Mouse (Mus musculus): ENCODE results near the gene Sertad2. TPM values are rescaled to one million over a fixed set of nuclear protein-coding genes. Genes with fewer than 3 reads are reported as not detected.

Sertad2 gene
- polyA plus RNA-seq (2015; fragmentation: Nextera tagmentation; extraction: Ambion mirVana): 50.9 and 55.0 TPM in 2 replicates

DNA sequence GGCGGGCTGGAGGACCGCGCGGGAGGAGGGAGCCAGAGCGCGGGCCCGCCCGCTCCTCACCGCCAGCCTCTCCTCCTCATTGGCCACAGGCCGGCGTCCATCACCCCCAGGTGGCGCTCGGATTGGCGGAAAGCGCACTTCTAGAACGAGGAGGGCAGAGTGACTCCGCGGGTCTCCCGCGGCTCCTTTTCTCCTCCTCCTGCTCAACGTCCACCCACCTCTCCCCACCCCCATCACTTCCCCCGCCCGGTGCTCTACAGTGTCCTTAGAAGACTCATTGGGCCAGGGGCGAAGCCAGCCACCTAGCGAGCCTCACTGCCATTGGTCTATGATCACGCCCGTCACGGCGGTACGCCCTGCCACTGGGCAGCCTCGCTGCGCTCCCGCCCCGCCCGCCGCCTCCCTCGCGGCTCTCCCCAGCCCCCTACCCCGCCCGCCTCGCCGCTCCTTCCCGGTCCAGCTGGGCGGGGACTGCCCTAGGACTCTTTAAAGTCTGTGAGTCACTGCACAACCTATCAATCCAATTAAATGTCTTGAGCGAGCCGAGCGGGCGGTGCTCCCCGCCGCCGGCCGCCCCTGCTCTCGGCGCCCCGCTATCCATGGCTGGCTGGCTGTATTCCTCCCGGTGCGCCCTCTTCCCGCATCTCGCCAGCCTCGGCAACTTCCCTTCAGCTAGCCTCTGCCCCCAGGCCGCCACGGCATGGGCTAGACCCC, at the start of gene Sertad2:
TSS of gene Sertad2 (plus strand) at position 515 of the 714 bp plus-strand sequence.
- 1% methylated on average over 45 of the region's 62 CpGs for WGBS
- no peaks in the 10 kb centered on the region for H3K9me3 ChIP-seq
- peak within 1 kb of the TSS; percentile 85 for H3K4me3 ChIP-seq
- H3K36me3 ChIP-seq: no peaks in the 10 kb centered on the region
- H3K27me3 ChIP-seq: no peaks in the 10 kb centered on the region
- ATAC-seq (ENCODE audit: low FRiP score, low read depth): peak; percentile 99
- H3K4me1 ChIP-seq: peaks cover 31% of the 10 kb centered on the region
- peak within 1 kb of the TSS; percentile 71 for H3K4me2 ChIP-seq (replicated peaks)
- peak within 1 kb of the TSS; percentile 87 for H3K9ac ChIP-seq
- peak within 1 kb of the TSS; percentile 93 for H3K27ac ChIP-seq

DNA sequence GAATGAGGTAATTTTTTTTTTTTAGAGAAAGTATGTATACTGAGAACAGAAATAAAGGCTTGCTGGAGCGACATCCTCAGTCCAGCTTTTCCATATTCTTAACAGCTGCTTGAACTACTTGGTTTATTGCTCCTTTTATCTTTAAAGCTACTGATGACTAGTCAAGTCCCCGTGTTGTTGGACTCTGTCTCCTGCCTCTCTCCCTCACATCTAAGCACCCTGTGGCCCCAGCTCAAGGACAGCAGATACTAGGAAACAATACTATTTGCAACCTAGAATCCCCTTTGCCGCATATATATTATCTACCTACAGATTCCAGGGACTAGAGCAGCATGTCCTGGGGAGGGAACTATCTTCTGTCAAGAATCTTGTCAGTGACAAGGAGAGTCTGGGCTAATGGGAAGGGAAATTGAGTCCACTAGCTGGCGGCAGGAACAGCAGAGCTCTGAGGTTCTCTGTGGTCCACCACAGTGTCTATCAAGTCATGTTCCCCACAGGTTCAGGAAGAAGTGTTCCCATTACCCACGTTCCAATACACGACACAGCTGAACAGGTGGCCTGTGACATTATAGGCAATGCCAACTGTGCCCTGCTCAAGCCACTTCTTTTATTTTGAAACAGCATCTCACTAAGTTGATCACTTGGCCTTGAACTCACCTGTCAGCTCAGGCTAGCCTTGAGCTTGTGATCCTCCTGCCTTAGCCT, 49.0 kb upstream of the Sertad2 start:
- no peak for ATAC-seq (ENCODE audit: low FRiP score, low read depth)
- no peak overlapping the region for H3K4me3 ChIP-seq
- no peak overlapping the region for H3K4me2 ChIP-seq (replicated peaks)
- H3K27ac ChIP-seq: no peak overlapping the region
- H3K4me1 ChIP-seq: peaks cover 1% of the 10 kb centered on the region
- H3K9ac ChIP-seq: no peak overlapping the region
- H3K9me3 ChIP-seq: no peaks in the 10 kb centered on the region
- H3K36me3 ChIP-seq: no peaks in the 10 kb centered on the region
- WGBS: 68% methylated on average over 6 of the region's 6 CpGs
- no peaks in the 10 kb centered on the region for H3K27me3 ChIP-seq

DNA sequence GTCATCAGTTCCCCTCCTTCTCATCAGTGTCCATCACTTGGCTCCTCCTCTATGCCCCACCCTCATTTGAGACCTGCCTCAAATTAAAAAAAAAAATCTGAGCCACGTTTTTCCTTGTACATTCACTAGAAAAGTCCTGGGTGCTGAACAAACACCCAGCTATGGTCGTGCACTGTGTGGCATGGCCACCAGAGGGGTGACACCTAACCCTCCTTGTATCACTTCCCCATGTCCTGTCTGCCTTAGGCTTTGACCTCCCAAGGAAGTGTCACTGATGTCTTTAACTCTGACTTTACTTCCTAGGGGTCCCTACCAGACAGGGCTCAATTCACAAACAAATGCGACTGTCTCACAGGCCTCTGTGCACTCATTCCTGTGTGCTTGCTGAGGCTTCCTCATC, 42.5 kb upstream of the Sertad2 start:
- 49% methylated on average over 3 of the region's 3 CpGs for WGBS
- no peak overlapping the region for H3K9ac ChIP-seq
- H3K4me2 ChIP-seq (replicated peaks): no peak overlapping the region
- no peaks in the 10 kb centered on the region for H3K9me3 ChIP-seq
- no peak for ATAC-seq (ENCODE audit: low FRiP score, low read depth)
- no peak overlapping the region for H3K27ac ChIP-seq
- no peak overlapping the region for H3K4me3 ChIP-seq
- no peaks in the 10 kb centered on the region for H3K27me3 ChIP-seq
- H3K4me1 ChIP-seq: peaks cover 6% of the 10 kb centered on the region
- H3K36me3 ChIP-seq: no peaks in the 10 kb centered on the region

DNA sequence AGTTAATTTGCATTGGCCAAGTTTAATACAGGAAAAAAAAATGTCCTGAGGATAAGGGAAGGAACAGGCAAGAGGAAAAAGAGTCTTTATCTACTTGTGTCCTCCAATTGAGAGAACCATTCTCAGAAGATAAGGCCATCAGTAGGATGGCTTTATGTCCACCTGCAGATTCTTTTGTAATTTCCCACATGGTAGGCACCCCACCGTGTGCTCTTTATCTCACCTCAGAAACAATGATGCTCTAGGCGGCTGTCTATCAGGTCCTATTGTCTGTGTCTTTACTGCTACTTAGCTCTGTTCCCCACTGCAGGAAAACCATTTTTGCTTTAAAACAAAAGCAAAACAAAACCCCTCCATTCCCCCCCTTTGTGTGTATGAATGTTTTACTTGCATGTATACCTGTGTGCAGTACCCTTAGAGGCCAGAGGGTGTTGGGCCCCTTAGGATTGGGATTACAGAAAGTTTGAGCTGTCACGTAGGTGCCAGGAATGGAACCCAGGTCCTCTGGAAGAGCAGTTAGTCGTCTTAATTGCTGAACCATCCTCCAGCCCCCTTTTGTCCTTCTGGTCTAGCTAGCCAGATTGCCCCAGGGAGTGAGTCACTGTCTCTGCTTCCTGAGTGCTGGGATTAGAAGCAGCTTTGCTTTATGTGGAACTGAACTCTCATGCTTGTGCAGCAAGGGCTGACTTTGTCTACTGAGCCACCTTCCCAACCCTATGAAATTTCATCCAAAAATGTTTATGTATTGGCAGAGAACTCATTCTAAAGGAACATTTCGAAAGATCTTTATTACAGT, 41.7 kb upstream of the Sertad2 start:
- H3K27ac ChIP-seq: no peak overlapping the region
- H3K9ac ChIP-seq: no peak overlapping the region
- 73% methylated on average over 5 of the region's 5 CpGs for WGBS
- H3K4me2 ChIP-seq (replicated peaks): no peak overlapping the region
- H3K9me3 ChIP-seq: no peaks in the 10 kb centered on the region
- peaks cover 6% of the 10 kb centered on the region for H3K4me1 ChIP-seq
- H3K36me3 ChIP-seq: no peaks in the 10 kb centered on the region
- H3K27me3 ChIP-seq: no peaks in the 10 kb centered on the region
- ATAC-seq (ENCODE audit: low FRiP score, low read depth): no peak
- H3K4me3 ChIP-seq: no peak overlapping the region

DNA sequence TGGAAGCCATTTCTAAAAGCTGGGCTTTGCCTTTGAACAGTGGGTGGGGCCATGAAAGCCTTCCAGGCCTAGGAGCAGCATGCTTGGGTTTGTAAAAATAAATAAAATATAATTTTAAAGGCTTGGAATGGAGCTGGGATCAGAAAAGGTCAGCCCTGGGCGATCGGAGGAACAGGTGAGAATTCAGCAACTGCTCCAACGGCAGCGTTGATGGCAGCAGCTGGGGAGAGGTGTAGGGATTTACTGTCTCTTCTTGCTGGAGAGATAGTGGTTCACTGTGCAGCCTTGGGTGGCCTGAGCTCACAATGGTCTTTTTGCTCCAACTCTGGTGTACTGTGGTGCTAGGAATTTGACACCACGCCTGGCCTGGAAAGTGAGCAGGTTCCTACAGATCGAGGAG, 29.5 kb upstream of the Sertad2 start:
- Histone ChIP-seq H3K4me1 (peaks cover 21% of the 10 kb centered on the region), H3K4me3 (no peak overlapping the region), H3K9me3 (no peaks in the 10 kb centered on the region), H3K27ac (no peak overlapping the region), H3K27me3 (no peaks in the 10 kb centered on the region), H3K4me2 (replicated peaks) (no peak overlapping the region), H3K9ac (no peak overlapping the region), H3K36me3 (no peaks in the 10 kb centered on the region)
- no peak for ATAC-seq (ENCODE audit: low FRiP score, low read depth)
- 65% methylated on average over 6 of the region's 6 CpGs for WGBS

DNA sequence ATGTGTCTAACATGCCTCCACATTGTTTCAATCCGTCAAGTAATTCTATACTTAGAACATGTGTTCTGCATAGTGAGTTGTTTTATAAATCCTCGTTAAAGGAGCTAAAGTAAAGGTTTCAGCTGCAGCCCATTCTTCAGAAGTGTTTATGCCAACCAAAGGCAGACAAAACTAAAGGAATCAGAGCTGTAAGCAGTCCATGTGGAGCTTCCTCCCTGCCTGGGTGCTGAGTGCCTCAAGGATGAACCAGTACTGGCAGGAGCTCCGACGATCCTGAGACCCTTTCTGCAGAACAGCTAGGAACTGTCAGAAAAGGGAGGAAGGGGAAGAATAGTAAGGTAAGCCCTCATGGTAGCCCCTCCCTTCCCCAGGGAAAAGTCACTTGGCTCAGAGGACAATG, 28.3 kb upstream of the Sertad2 start:
- no peak overlapping the region for H3K4me3 ChIP-seq
- H3K27ac ChIP-seq: peak overlapping the region; percentile 73; the same call in 1 of the 2 replicates
- H3K9me3 ChIP-seq: no peaks in the 10 kb centered on the region
- peak; percentile 69; the same call in 1 of the 2 replicates for ATAC-seq (ENCODE audit: low FRiP score, low read depth)
- no peaks in the 10 kb centered on the region for H3K27me3 ChIP-seq
- H3K9ac ChIP-seq: no peak overlapping the region
- H3K36me3 ChIP-seq: no peaks in the 10 kb centered on the region
- peak overlapping the region; percentile 27 for H3K4me2 ChIP-seq (replicated peaks)
- WGBS: 20% methylated on average over 4 of the region's 4 CpGs
- peaks cover 21% of the 10 kb centered on the region for H3K4me1 ChIP-seq

DNA sequence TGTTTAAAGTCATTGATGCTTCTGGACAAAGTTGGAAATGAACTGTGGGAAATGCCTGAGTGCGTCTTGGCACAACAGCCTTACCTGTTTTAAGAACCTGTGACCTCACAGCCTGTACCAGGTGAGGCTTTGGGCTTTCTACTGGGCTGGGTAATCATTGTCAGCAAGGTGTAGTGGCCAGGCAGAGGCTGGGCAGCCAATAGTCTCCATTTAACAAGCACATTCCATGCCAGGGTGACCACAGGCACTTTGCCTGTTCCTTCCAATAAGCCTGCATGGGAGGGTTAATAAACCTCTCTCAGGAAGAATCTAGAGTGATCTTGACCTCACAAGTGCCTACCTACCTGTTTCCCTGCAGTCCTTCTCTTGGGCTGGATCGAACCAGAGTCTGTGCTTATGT, 21.7 kb upstream of the Sertad2 start:
- Histone ChIP-seq H3K4me1 (no peaks in the 10 kb centered on the region), H3K27ac (no peak overlapping the region), H3K4me3 (no peak overlapping the region), H3K9me3 (no peaks in the 10 kb centered on the region), H3K9ac (no peak overlapping the region), H3K36me3 (no peaks in the 10 kb centered on the region), H3K4me2 (replicated peaks) (no peak overlapping the region), H3K27me3 (no peaks in the 10 kb centered on the region)
- ATAC-seq (ENCODE audit: low FRiP score, low read depth): no peak
- 94% methylated on average over 2 of the region's 2 CpGs for WGBS

DNA sequence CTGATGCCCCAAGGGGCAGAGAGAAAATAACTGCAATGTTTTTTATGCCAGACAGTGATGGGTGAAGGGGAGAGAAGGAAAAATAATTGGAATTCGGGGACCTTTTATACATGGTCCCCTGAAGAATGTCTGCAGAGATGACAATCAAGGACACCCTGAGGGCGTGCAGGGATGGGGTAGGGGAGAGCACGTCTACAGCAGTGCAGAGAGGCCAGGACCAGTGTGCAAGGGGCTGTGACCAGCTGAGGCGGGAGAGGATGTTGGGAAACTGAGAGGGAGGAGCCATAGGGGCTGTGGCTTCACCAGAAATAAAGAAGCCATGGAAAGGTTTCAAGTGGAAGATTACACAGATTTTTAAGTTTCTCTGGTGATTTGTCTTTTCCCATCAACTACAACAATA, 20.3 kb upstream of the Sertad2 start:
- Histone ChIP-seq H3K4me2 (replicated peaks) (no peak overlapping the region), H3K4me1 (no peaks in the 10 kb centered on the region), H3K27ac (no peak overlapping the region), H3K9ac (no peak overlapping the region), H3K36me3 (no peaks in the 10 kb centered on the region), H3K27me3 (no peaks in the 10 kb centered on the region), H3K4me3 (no peak overlapping the region), H3K9me3 (no peaks in the 10 kb centered on the region)
- WGBS: 68% methylated on average over 4 of the region's 4 CpGs
- ATAC-seq (ENCODE audit: low FRiP score, low read depth): no peak

DNA sequence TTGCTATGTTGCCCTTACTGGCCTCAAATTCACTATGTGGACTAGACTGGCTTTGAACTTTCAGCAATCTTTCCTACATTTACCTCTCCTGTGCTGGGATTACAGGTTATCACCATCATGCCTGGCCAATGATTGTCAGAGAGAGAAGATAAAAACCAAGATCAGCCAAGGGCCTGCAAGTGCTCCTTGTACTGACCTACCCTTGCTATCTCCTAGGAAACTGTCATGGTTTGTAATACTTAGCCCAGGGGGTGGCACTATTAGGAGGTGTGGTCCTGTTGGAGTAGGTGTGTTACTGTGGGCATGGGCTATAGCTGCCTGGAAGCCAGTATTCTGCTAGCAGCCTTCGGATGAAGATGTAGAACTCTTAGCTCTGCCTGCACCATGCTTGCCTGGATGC, 18.6 kb upstream of the Sertad2 start:
- no peak overlapping the region for H3K9ac ChIP-seq
- ATAC-seq (ENCODE audit: low FRiP score, low read depth): no peak
- no peaks in the 10 kb centered on the region for H3K36me3 ChIP-seq
- H3K9me3 ChIP-seq: no peaks in the 10 kb centered on the region
- H3K27me3 ChIP-seq: no peaks in the 10 kb centered on the region
- WGBS: 88% methylated on average over 1 of the region's 1 CpGs
- H3K4me1 ChIP-seq: no peaks in the 10 kb centered on the region
- H3K4me3 ChIP-seq: no peak overlapping the region
- H3K27ac ChIP-seq: no peak overlapping the region
- no peak overlapping the region for H3K4me2 ChIP-seq (replicated peaks)

DNA sequence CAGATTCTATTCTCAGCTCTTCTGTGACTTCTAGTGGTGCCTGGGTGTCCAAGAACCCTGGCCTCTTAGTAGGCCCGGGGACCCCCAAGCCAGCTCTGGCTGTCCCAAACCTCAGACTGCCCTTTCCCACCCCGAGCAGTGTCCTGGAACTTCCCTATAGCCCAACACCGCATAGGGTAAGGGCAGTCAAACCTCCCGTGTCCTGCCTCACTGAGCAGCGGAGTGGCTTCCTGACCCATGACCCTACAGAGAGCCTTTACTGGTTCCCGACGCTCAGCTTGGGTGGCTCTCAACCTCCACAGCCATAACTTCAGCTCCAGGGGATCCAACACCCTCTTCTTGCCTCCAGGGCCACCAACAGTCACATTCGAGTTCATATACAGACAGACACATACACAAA, 17.1 kb upstream of the Sertad2 start:
- H3K27ac ChIP-seq: no peak overlapping the region
- H3K9ac ChIP-seq: no peak overlapping the region
- peaks cover 4% of the 10 kb centered on the region; the same call in 1 of the 2 replicates for H3K4me1 ChIP-seq
- H3K4me2 ChIP-seq (replicated peaks): no peak overlapping the region
- WGBS: 85% methylated on average over 8 of the region's 8 CpGs
- H3K9me3 ChIP-seq: no peaks in the 10 kb centered on the region
- no peaks in the 10 kb centered on the region for H3K27me3 ChIP-seq
- H3K4me3 ChIP-seq: no peak overlapping the region
- no peak for ATAC-seq (ENCODE audit: low FRiP score, low read depth)
- H3K36me3 ChIP-seq: no peaks in the 10 kb centered on the region

DNA sequence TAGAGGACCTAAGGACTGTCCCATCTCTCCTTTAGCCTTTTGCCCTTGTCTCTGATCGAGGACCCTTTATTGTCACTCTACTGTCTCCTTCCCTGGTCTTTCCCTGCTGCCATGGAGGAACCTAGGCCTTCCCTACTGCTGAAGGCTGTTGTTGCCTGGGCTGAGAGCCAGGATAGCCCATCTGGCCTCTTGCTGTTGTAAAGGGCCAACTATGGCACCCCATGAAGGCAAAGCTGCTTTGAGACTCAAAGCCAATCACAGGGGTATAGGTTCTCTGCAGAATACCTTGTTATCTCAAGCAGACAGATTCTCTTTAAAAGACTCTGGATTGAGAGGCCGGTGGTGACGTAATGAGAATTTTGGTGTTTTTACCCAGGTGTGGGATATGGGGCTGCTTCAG, 15.2 kb upstream of the Sertad2 start:
- no peak overlapping the region for H3K4me3 ChIP-seq
- no peaks in the 10 kb centered on the region for H3K9me3 ChIP-seq
- WGBS: 94% methylated on average over 3 of the region's 3 CpGs
- no peak for ATAC-seq (ENCODE audit: low FRiP score, low read depth)
- H3K27me3 ChIP-seq: no peaks in the 10 kb centered on the region
- H3K36me3 ChIP-seq: no peaks in the 10 kb centered on the region
- H3K9ac ChIP-seq: no peak overlapping the region
- peaks cover 15% of the 10 kb centered on the region for H3K4me1 ChIP-seq
- no peak overlapping the region for H3K27ac ChIP-seq
- no peak overlapping the region for H3K4me2 ChIP-seq (replicated peaks)

DNA sequence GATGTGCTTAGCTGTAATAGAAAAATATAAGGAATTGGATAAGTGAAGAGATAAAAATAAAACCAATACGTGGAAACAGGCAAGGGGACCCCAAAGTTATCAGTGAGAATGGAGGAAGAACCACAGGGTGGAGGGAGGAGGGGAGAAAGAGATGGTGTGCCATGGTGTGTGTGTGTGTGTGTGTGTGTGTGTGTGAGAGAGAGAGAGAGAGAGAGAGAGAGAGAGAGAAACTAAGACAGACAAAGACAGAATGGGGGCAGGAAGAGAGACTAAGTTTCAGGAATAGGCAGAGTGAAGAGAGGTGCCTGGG, 11.4 kb upstream of the Sertad2 start:
- 14% methylated on average over 1 of the region's 1 CpGs for WGBS
- peak overlapping the region; percentile 56 for H3K4me3 ChIP-seq
- no peak for ATAC-seq (ENCODE audit: low FRiP score, low read depth)
- H3K27ac ChIP-seq: peak overlapping the region; percentile 81
- no peaks in the 10 kb centered on the region for H3K27me3 ChIP-seq
- H3K36me3 ChIP-seq: no peaks in the 10 kb centered on the region
- H3K9me3 ChIP-seq: no peaks in the 10 kb centered on the region
- H3K4me1 ChIP-seq: peaks cover 15% of the 10 kb centered on the region
- peak overlapping the region; percentile 71 for H3K4me2 ChIP-seq (replicated peaks)
- H3K9ac ChIP-seq: peak overlapping the region; percentile 71
